Mouse (Mus musculus): ENCODE measurements at regions not wholly inside any gene's neighbourhood (a gene's known extent, or its start where the extent isn't known, plus 50 kb on each side); places are given as distances from the start of the nearest gene placed in this dataset.

GRCm38 (mm10) chr12:32628552-32628951 is 190.8 kb upstream of the Nampt start:
- TF ChIP-seq POLR2A (IDR thresholded peaks at IDR 0.05; ENCODE audit: extremely low read depth, insufficient read depth, low read length): no peak
- TF ChIP-seq CTCF (IDR thresholded peaks at IDR 0.05; ENCODE audit: extremely low read depth, insufficient read depth, low read length): no peak
